Mouse (Mus musculus) heart, postnatal 25 days (tissue): Measurements from ENCODE around the gene Wbp11. TPM values are rescaled to one million over a fixed set of nuclear protein-coding genes. Genes with fewer than 3 reads are reported as not detected.

Experiments
- DNase-seq: peaks from one replicate; pipeline ENCODE4 v3.0.0; 2022; ENCODE audit warnings: low spot score
- intact Hi-C: fragments of 180-260 bp; cut with DNase I; formaldehyde crosslinking; loops from one replicate; pipeline ENCODE4 v1.15.1; 2025
- microRNA-seq: library from miRNA; unstranded; fragments of <30 nt; microRNA quantifications from one replicate; pipeline ENCODE4 v1.2.0, GENCODE M21; 2022
- total RNA-seq, 2 experiments: library from RNA; stranded (reverse); gene quantifications; 2 replicates each; pipeline ENCODE4 v1.2.3; 2021

Gene Wbp11
- total RNA-seq, 2 experiments from 2014 or later = 57.0 to 63.3 TPM

GRCm38 (mm10) chr6:136776392-136776791, 51.6 kb downstream of the Wbp11 start:
- no peak for DNase-seq
- intact Hi-C loops = no loop called here

DNA sequence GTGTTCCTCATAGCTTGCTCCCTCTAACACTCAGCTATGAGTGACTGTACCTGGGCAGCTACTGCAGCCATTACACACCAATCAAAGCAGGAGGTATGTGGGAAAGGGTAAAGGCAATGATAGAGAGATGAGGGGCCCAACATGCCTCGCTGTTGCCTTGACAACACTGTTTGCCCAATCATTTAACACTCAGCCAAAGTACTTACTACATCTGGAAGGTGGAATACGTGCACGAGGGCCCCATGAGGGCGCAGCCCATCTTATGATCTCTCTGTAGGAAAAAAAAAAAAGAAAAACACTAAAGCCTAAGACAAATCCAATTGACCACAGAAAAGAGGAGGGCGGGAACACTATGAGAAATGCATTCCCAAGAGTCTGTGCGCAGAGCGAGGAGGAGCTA, 58.2 kb downstream of the Wbp11 start:
- no peak for DNase-seq
- intact Hi-C loops = no loop called here

- DNase-seq = no peak
These were observed 58.9 kb downstream of the Wbp11 start for GRCm38 (mm10) chr6:136769143-136769542.

GRCm38 (mm10) chr6:136763912-136764311, 64.1 kb downstream of the Wbp11 start:
- no peak for DNase-seq
- intact Hi-C loops = no loop called here

More at GRCm38 (mm10) chr6:136769143-136769542, 58.9 kb downstream of the Wbp11 start:
- intact Hi-C loops = no loop called here

Small RNA genes within 50 kb of the gene (microRNA-seq; reads per million reads assigned to microRNA genes)
- gene Gm44364 = not detected

Other genes with a start within 250 kb of the Wbp11 start
- gene Plbd1, start 166.3 kb downstream of the Wbp11 start, total RNA-seq = 10 to 100 TPM; 36.5 to 39.9 TPM
- gene Gucy2c, start 46.5 kb downstream of the Wbp11 start, total RNA-seq = not detected
- 10 to 100 TPM in 1 of 2 experiments, 1 to 10 TPM in 1; 8.3 to 11.5 TPM for gene Hist4h4, start 23.8 kb downstream of the Wbp11 start, total RNA-seq
- 10 to 100 TPM; 28.3 to 33.9 TPM for gene H2afj, start 20.0 kb downstream of the Wbp11 start, total RNA-seq
- 1 to 10 TPM in 1 of 2 experiments, under 1 TPM in 1; 0.62 to 2.0 TPM for gene BC049715, start 607 bp downstream of the Wbp11 start, total RNA-seq
- not detected for gene Smco3, start 7.2 kb upstream of the Wbp11 start, total RNA-seq
- 10 to 100 TPM; 16.8 to 17.8 TPM for gene Art4, start 29.5 kb upstream of the Wbp11 start, total RNA-seq
- gene Mgp, start 47.6 kb upstream of the Wbp11 start, total RNA-seq = 100 to 1,000 TPM; 365 to 487 TPM
- gene Erp27, start 93.9 kb upstream of the Wbp11 start, total RNA-seq = not detected
- gene Pde6h, start 95.6 kb upstream of the Wbp11 start, total RNA-seq = not detected
- 10 to 100 TPM; 26.5 to 27.8 TPM for gene Arhgdib, start 113.7 kb upstream of the Wbp11 start, total RNA-seq